Mouse (Mus musculus) forebrain, embryonic 15.5 days (tissue): ENCODE measurements around the gene Bach2. TPM values are rescaled to one million over a fixed set of nuclear protein-coding genes. Genes with fewer than 3 reads are reported as not detected.
A peak's percentile ranks its signal among the peaks of the same experiment; 100 is the strongest.

Experiments used
- ATAC-seq: fragments of 200-750 bp; cut with Nextera tagmentation; replicated peaks from 2 replicates; pipeline ENCODE4 v1.8.0; 2017; ENCODE audit warnings: mild to moderate bottlenecking, moderate TSS enrichment, moderate library complexity
- H3K27ac ChIP-seq: fragments of 300-500 bp; sonication (generic); replicated peaks from 2 replicates; pipeline ENCODE4 v1.5.1; 2015; ENCODE audit warnings: mild to moderate bottlenecking, inconsistent platforms
- H3K27me3 ChIP-seq: fragments of 300-500 bp; sonication (generic); 2 replicates; pipeline ENCODE4 v1.6.1; 2015; ENCODE audit warnings: inconsistent platforms
- H3K36me3 ChIP-seq: fragments of 300-500 bp; sonication (generic); 2 replicates; pipeline ENCODE4 v1.6.1; 2015; ENCODE audit warnings: mild to moderate bottlenecking, inconsistent platforms
- H3K4me1 ChIP-seq: fragments of 300-500 bp; sonication (generic); 2 replicates; pipeline ENCODE4 v1.6.1; 2015; ENCODE audit warnings: inconsistent platforms
- H3K4me2 ChIP-seq: fragments of 300-500 bp; sonication (generic); replicated peaks from 2 replicates; pipeline ENCODE4 v1.6.1; 2015; ENCODE audit warnings: mild to moderate bottlenecking, inconsistent platforms
- H3K4me3 ChIP-seq: fragments of 300-500 bp; sonication (generic); 2 replicates; pipeline ENCODE4 v1.5.1; 2015; ENCODE audit warnings: mild to moderate bottlenecking, inconsistent platforms
- H3K9ac ChIP-seq: fragments of 300-500 bp; sonication (generic); replicated peaks from 2 replicates; pipeline ENCODE4 v1.6.1; 2015; ENCODE audit warnings: mild to moderate bottlenecking, inconsistent platforms
- H3K9me3 ChIP-seq: fragments of 300-500 bp; sonication (generic); 2 replicates; pipeline ENCODE4 v1.6.1; 2016; ENCODE audit warnings: inconsistent platforms
- WGBS: fragments of 180-500 bp; shearing (Covaris S2); methylation state at CpG from one replicate; pipeline ENCODE4 v1.1.7; 2015; ENCODE audit warnings: mixed read lengths; 5-methylcytosine and 5-hydroxymethylcytosine counted together
- polyA plus RNA-seq: library from polyadenylated mRNA; unstranded; fragments of >200 nt; fragmentation: Nextera tagmentation; extraction: Ambion mirVana; gene quantifications from 2 replicates; pipeline ENCODE4 v1.2.1, GENCODE M21; 2015

The Bach2 gene
- polyA plus RNA-seq, 1 experiment from 2014 or later: 34.9 TPM

DNA sequence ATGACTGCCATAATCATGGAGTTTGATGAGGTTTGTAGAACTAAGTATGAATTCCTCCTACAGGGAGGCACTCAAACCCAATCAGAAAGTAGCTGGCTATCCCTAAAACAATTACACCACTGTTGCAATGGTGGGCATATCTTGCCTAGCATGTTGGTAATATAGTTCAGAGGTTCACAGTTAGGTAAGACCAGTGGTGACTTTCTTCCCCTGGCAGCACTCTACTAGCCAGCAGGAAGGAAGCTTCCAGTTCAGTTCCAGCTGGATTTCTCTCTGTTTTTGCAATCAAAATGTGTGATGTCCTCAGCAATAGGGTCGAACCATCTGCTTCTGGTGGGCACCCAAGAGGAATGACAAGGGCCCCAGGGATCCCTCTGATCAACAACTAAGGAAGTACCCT lies 196.0 kb downstream of the Bach2 start:
- Histone ChIP-seq H3K4me2 (no peak overlapping the region), H3K4me3 (no peak overlapping the region), H3K9ac (no peak overlapping the region), H3K9me3 (no peaks in the 10 kb centered on the region), H3K4me1 (peaks cover 46% of the 10 kb centered on the region), H3K36me3 (no peaks in the 10 kb centered on the region), H3K27me3 (no peaks in the 10 kb centered on the region), H3K27ac (no peak overlapping the region)
- WGBS: 95% methylated on average over 1 of the region's 1 CpGs
- no peak for ATAC-seq

DNA sequence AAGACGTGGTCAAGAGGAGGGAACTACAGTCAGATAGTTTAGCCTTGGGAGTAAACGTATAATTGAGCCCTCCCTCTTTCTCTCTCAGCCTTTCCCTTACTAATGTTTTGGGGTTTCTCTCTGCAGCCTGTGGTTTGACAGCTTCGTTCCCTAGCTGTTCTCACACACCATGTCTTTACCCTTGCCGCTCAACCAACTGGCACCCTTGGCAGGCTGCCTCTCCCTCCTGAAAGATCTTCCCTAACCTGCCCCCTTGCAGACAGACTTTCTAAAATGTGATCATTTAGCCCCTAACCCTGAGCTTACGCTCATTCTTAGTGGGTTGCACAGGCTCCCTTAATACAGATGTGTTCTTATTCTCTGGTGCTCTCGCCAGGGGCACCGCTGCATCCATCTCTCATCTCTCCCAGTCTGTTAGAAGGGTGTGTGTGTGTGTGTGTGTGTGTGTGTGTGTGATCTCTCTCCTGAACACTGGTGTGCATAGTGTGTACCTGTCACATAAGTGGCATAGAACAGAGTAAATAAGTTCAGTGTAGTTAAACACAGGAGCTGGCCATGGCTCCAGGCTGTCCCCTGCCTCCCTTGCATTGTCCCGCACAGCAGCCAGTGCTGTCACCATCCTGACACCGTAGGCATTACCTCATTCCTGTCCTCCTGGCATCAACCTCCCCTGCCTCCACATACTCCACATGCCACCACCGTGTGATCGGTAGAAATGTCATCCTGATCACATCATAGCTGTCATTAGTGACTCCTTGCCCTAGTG lies 201.6 kb downstream of the Bach2 start:
- H3K27me3 ChIP-seq: no peaks in the 10 kb centered on the region
- peak overlapping the region; percentile 27; the same call in 1 of the 2 replicates for H3K27ac ChIP-seq
- peaks cover 21% of the 10 kb centered on the region for H3K4me1 ChIP-seq
- H3K4me3 ChIP-seq: no peak overlapping the region
- H3K36me3 ChIP-seq: no peaks in the 10 kb centered on the region
- H3K4me2 ChIP-seq: no peak overlapping the region
- 58% methylated on average over 11 of the region's 11 CpGs for WGBS
- H3K9ac ChIP-seq: no peak overlapping the region
- no peaks in the 10 kb centered on the region for H3K9me3 ChIP-seq
- peak; percentile 51; the same call in 1 of the 2 replicates for ATAC-seq

DNA sequence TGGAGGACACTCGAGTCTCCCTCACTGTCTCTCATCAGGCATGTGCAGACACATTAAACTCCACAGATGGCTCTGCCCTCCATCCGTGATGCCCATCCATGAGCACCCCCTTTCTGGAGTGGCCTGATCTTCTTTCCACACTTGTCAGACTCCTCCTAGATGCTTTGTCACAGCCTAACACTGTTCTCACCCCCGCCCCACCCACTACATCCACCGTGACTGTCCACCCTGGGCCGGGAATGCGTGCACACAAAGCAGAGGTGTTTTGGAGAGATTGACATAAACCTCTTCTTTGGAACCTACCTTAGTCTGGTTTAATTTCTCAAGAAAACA lies 202.1 kb downstream of the Bach2 start:
- peaks cover 21% of the 10 kb centered on the region for H3K4me1 ChIP-seq
- no peak overlapping the region for H3K9ac ChIP-seq
- no peak overlapping the region for H3K4me3 ChIP-seq
- no peak overlapping the region for H3K27ac ChIP-seq
- H3K4me2 ChIP-seq: no peak overlapping the region
- ATAC-seq: peak; percentile 33; the same call in 1 of the 2 replicates
- H3K27me3 ChIP-seq: no peaks in the 10 kb centered on the region
- no peaks in the 10 kb centered on the region for H3K9me3 ChIP-seq
- H3K36me3 ChIP-seq: no peaks in the 10 kb centered on the region
- 85% methylated on average over 6 of the region's 6 CpGs for WGBS

- Histone ChIP-seq H3K4me2 (no peak overlapping the region), H3K4me3 (no peak overlapping the region), H3K9ac (no peak overlapping the region), H3K36me3 (no peaks in the 10 kb centered on the region), H3K9me3 (no peaks in the 10 kb centered on the region), H3K27me3 (no peaks in the 10 kb centered on the region), H3K4me1 (peaks cover 16% of the 10 kb centered on the region), H3K27ac (no peak overlapping the region)
- no peak for ATAC-seq
- WGBS: 87% methylated on average over 1 of the region's 1 CpGs
These were observed 206.1 kb downstream of the Bach2 start for GRCm38 (mm10) chr4:32444671-32445196.

DNA sequence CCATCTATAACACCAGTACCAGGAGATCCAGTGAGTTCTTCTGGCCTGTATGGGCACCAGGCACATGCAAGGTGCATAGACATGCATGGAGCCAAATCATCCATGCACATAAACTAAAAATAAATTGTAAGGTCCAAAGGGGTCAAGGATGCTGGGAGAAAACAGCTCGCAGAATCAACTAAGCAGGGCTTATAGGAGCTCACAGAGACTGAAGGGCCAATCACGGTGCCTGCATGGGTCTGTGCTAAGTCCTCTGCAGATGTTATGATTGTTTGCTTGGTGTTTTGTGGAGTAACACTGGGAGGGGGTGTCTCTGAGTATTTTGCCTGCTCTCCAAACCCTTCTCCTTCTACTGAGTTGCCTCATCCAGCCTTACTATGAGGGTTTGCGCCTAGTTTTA lies 209.2 kb downstream of the Bach2 start:
- no peaks in the 10 kb centered on the region for H3K4me1 ChIP-seq
- no peak overlapping the region for H3K4me3 ChIP-seq
- no peak overlapping the region for H3K4me2 ChIP-seq
- H3K27me3 ChIP-seq: no peaks in the 10 kb centered on the region
- no peak overlapping the region for H3K27ac ChIP-seq
- 93% methylated on average over 3 of the region's 3 CpGs for WGBS
- H3K9me3 ChIP-seq: no peaks in the 10 kb centered on the region
- H3K36me3 ChIP-seq: no peaks in the 10 kb centered on the region
- ATAC-seq: no peak
- no peak overlapping the region for H3K9ac ChIP-seq

DNA sequence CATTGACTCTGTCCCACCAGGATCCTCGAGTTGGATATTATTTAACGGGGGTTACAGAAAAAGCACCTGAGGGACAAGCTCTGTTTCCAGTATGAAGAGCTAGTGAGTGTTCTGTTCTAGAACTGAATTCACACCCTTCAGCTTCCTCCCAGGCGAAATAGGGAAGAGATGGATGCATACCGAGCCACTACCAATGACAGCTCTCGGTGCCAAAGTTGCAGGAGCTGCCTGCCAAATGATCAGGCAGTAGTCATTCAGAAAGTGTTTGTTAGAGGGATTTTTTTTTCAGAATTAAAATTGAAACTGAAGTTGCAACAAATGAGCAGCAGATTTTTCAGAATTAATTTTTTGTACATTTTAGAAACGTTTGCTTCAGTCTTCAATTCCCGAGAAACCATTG lies 223.4 kb downstream of the Bach2 start:
- H3K4me1 ChIP-seq: peaks cover 10% of the 10 kb centered on the region; the same call in 1 of the 2 replicates
- H3K9me3 ChIP-seq: no peaks in the 10 kb centered on the region
- WGBS: 72% methylated on average over 7 of the region's 7 CpGs
- H3K27me3 ChIP-seq: no peaks in the 10 kb centered on the region
- no peak overlapping the region; the same call in 1 of the 2 replicates for H3K27ac ChIP-seq
- ATAC-seq: 0 out of 2 replicates have a peak, but pooled peaks have one; percentile 38
- no peak overlapping the region for H3K9ac ChIP-seq
- no peak overlapping the region for H3K4me2 ChIP-seq
- H3K36me3 ChIP-seq: no peaks in the 10 kb centered on the region
- no peak overlapping the region for H3K4me3 ChIP-seq

DNA sequence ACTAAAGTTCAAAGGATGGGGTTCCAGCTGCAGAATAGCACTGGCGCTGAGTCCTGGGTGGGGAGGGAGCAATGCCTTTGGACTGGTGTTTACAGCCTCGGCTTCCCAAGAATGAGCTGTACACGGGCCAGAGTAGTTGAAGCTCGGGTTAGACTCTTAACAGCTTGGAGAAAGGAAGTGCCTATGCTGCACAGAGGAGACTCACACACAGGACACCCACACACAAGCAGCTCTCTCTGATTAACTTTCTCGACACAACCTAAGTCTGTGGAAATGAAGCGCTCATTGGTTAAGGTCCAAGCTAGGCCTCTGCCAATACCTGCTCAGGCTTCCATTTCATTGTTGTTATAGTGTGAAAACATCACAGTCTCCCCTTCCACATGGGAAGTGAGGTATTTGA lies 224.5 kb downstream of the Bach2 start:
- no peak overlapping the region for H3K27ac ChIP-seq
- no peak overlapping the region for H3K4me3 ChIP-seq
- no peak overlapping the region for H3K9ac ChIP-seq
- H3K27me3 ChIP-seq: no peaks in the 10 kb centered on the region
- H3K4me2 ChIP-seq: no peak overlapping the region
- 89% methylated on average over 6 of the region's 6 CpGs for WGBS
- ATAC-seq: no peak
- no peaks in the 10 kb centered on the region for H3K36me3 ChIP-seq
- H3K4me1 ChIP-seq: peaks cover 10% of the 10 kb centered on the region; the same call in 1 of the 2 replicates
- no peaks in the 10 kb centered on the region for H3K9me3 ChIP-seq

DNA sequence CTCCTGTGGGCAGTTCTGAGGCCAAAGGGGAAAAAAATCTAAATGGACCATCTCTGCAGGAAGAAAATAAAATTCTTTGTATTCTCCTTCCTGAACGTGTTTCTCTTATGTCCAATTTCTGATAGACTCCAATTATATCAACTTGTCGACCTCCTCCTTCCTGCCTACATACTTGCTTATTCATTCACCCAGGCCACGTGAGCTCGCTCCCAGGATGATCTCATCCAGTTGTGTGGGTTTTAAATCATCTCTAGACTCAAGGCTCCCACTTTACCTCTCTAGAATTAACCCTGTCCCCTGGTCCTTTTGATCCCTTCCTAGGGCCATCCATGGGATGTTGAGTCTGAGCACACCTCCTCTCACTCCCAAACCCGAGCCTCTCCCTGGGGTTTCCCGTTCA lies 225.9 kb downstream of the Bach2 start:
- no peaks in the 10 kb centered on the region for H3K9me3 ChIP-seq
- H3K9ac ChIP-seq: no peak overlapping the region
- no peak overlapping the region for H3K27ac ChIP-seq
- no peak for ATAC-seq
- H3K4me1 ChIP-seq: peaks cover 10% of the 10 kb centered on the region; the same call in 1 of the 2 replicates
- WGBS: 79% methylated on average over 6 of the region's 6 CpGs
- H3K36me3 ChIP-seq: no peaks in the 10 kb centered on the region
- no peak overlapping the region for H3K4me3 ChIP-seq
- no peaks in the 10 kb centered on the region for H3K27me3 ChIP-seq
- H3K4me2 ChIP-seq: no peak overlapping the region

DNA sequence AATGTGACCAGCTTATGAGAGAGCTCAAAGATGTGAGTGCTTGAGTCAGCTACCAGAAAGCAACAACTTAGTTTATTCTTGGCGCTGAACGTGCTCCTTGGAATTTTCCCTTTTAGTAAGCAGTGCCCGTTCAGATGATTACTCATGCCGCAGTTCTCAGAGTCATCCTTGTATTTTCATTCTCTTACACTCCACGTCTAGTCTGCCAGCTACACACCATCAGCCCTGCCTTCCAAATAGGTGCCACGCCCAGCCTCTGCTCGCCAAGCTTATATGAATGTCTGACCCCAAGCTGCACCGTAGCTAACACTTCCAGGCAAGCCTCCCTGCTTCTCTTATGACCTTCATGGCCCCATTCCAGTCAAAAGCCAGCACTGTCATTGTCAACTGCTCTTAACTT lies 227.4 kb downstream of the Bach2 start:
- H3K9me3 ChIP-seq: no peaks in the 10 kb centered on the region
- no peak for ATAC-seq
- H3K4me3 ChIP-seq: no peak overlapping the region
- H3K4me2 ChIP-seq: no peak overlapping the region
- H3K36me3 ChIP-seq: no peaks in the 10 kb centered on the region
- no peak overlapping the region for H3K27ac ChIP-seq
- WGBS: 87% methylated on average over 8 of the region's 8 CpGs
- H3K27me3 ChIP-seq: no peaks in the 10 kb centered on the region
- H3K4me1 ChIP-seq: peaks cover 10% of the 10 kb centered on the region; the same call in 1 of the 2 replicates
- no peak overlapping the region for H3K9ac ChIP-seq

- no peaks in the 10 kb centered on the region for H3K36me3 ChIP-seq
- no peak overlapping the region for H3K9ac ChIP-seq
- no peak for ATAC-seq
- no peak overlapping the region for H3K4me2 ChIP-seq
- peak overlapping the region; percentile 35; the same call in 1 of the 2 replicates for H3K27ac ChIP-seq
- WGBS: 16% methylated on average over 6 of the region's 6 CpGs
- no peaks in the 10 kb centered on the region for H3K9me3 ChIP-seq
- H3K27me3 ChIP-seq: no peaks in the 10 kb centered on the region
- no peak overlapping the region for H3K4me3 ChIP-seq
- peaks cover 60% of the 10 kb centered on the region for H3K4me1 ChIP-seq
These were observed 239.5 kb downstream of the Bach2 start for GRCm38 (mm10) chr4:32477977-32478660.

DNA sequence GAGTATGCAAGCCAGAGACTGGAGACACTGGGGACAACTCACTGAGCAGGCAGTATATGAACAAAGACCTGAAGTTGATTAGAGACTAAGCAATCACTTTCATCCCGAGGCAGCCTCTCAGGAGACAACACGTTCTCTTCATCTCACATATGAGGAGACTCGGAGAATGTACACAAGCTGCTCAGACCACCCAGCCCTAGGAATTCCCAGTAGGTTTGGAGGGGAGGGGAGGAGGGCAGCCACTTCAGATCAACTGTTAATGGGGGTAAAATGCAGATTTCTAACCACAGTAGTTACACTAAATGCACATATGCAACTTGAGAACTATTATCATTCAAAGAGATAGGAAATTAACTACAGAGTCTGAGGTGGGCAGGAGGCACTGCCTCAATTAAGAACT lies 240.6 kb downstream of the Bach2 start:
- no peaks in the 10 kb centered on the region for H3K36me3 ChIP-seq
- peaks cover 63% of the 10 kb centered on the region for H3K4me1 ChIP-seq
- H3K9ac ChIP-seq: no peak overlapping the region
- ATAC-seq: no peak
- H3K4me2 ChIP-seq: no peak overlapping the region
- 0 out of 2 replicates have a peak overlapping the region, but pooled peaks have one; percentile 12 for H3K27ac ChIP-seq
- H3K4me3 ChIP-seq: no peak overlapping the region
- 16% methylated on average over 3 of the region's 3 CpGs for WGBS
- H3K27me3 ChIP-seq: no peaks in the 10 kb centered on the region
- H3K9me3 ChIP-seq: no peaks in the 10 kb centered on the region
